Mouse (Mus musculus): ENCODE measurements around the gene D5Ertd579e.

GRCm38 (mm10) chr5:36729923-36730322 lies 34.1 kb upstream of the D5Ertd579e start:
- TF ChIP-seq CTCF (IDR thresholded peaks at IDR 0.05; ENCODE audit: insufficient read depth, low read depth, low read length): no peak
- TF ChIP-seq POLR2A (IDR thresholded peaks at IDR 0.05; ENCODE audit: insufficient read depth, low read depth, low read length): no peak
